Mouse (Mus musculus) embryonic facial prominence, embryonic 13.5 days (tissue): ENCODE measurements around the gene Ttc7. TPM values are rescaled to one million over a fixed set of nuclear protein-coding genes. Genes with fewer than 3 reads are reported as not detected.
A peak's percentile ranks its signal among the peaks of the same experiment; 100 is the strongest.
"Not testable (repeated sequence)": the region's sequence is repeated elsewhere in the genome, so short reads cannot be mapped to it uniquely, and the experiment has no call there.

Experiments
- ATAC-seq: fragments of 200-750 bp; cut with Nextera tagmentation; 2 replicates; pipeline ENCODE4 v1.8.0; 2017; ENCODE audit warnings: low read depth; ENCODE audit not compliant: insufficient number of reproducible peaks, insufficient read depth, low FRiP score, low TSS enrichment
- H3K27ac ChIP-seq: fragments of 300-500 bp; sonication (generic); 2 replicates; pipeline ENCODE4 v1.5.1; 2015; ENCODE audit warnings: moderate library complexity, mild to moderate bottlenecking, inconsistent platforms
- H3K27me3 ChIP-seq: fragments of 300-500 bp; sonication (generic); 2 replicates; pipeline ENCODE4 v1.6.1; 2015; ENCODE audit warnings: mild to moderate bottlenecking, inconsistent platforms
- H3K36me3 ChIP-seq: fragments of 300-500 bp; sonication (generic); 2 replicates; pipeline ENCODE4 v1.6.1; 2015; ENCODE audit warnings: mild to moderate bottlenecking, inconsistent platforms
- H3K4me1 ChIP-seq: fragments of 300-500 bp; sonication (generic); 2 replicates; pipeline ENCODE4 v1.6.1; 2015; ENCODE audit warnings: inconsistent platforms
- H3K4me2 ChIP-seq: fragments of 300-500 bp; sonication (generic); 2 replicates; pipeline ENCODE4 v1.6.1; 2015; ENCODE audit warnings: moderate library complexity, mild to moderate bottlenecking, inconsistent platforms
- H3K4me3 ChIP-seq: fragments of 300-500 bp; sonication (generic); 2 replicates; pipeline ENCODE4 v1.5.1; 2015; ENCODE audit warnings: mild to moderate bottlenecking, inconsistent platforms
- H3K9ac ChIP-seq: fragments of 300-500 bp; sonication (generic); 2 replicates; pipeline ENCODE4 v1.6.1; 2015; ENCODE audit warnings: mild to moderate bottlenecking, inconsistent platforms
- H3K9me3 ChIP-seq: fragments of 300-500 bp; sonication (generic); 2 replicates; pipeline ENCODE4 v1.6.1; 2016; ENCODE audit warnings: inconsistent platforms
- WGBS: fragments of 180-500 bp; shearing (Covaris S2); methylation state at CpG from one replicate; pipeline ENCODE4 v1.1.7; 2015; ENCODE audit warnings: mixed read lengths; 5-methylcytosine and 5-hydroxymethylcytosine counted together
- polyA plus RNA-seq: library from polyadenylated mRNA; unstranded; fragments of >200 nt; fragmentation: Nextera tagmentation; extraction: Ambion mirVana; gene quantifications from 2 replicates; pipeline ENCODE4 v1.2.1, GENCODE M21; 2015

Gene Ttc7
- polyA plus RNA-seq, 1 experiment from 2014 or later = 7.2 TPM

GRCm38 (mm10) chr17:87288131-87288530 lies 5.4 kb downstream of the Ttc7 start:
- Histone ChIP-seq H3K4me1 (peaks cover 36% of the 10 kb centered on the region), H3K9me3 (no peaks in the 10 kb centered on the region), H3K4me3 (no peak overlapping the region), H3K27me3 (peaks cover 44% of the 10 kb centered on the region), H3K27ac (0 out of 2 replicates have a peak overlapping the region, but pooled peaks have one; percentile 8), H3K36me3 (0 out of 2 replicates have a peak, but pooled peaks cover 3% of the 10 kb centered on the region), H3K9ac (peak overlapping the region; percentile 32; the same call in 1 of the 2 replicates), H3K4me2 (no peak overlapping the region)
- no peak for ATAC-seq
- 31% methylated on average over 12 of the region's 12 CpGs for WGBS

- no peak overlapping the region for H3K9ac ChIP-seq
- H3K36me3 ChIP-seq = 0 out of 2 replicates have a peak, but pooled peaks cover 4% of the 10 kb centered on the region
- H3K9me3 ChIP-seq = no peaks in the 10 kb centered on the region
- H3K27me3 ChIP-seq = peaks cover 32% of the 10 kb centered on the region
- peaks cover 24% of the 10 kb centered on the region for H3K4me1 ChIP-seq
- 69% methylated on average over 5 of the region's 5 CpGs for WGBS
- H3K27ac ChIP-seq = no peak overlapping the region
- no peak overlapping the region for H3K4me3 ChIP-seq
- H3K4me2 ChIP-seq = no peak overlapping the region
- no peak for ATAC-seq
Observed at GRCm38 (mm10) chr17:87289367-87289766, 6.7 kb downstream of the Ttc7 start.

DNA sequence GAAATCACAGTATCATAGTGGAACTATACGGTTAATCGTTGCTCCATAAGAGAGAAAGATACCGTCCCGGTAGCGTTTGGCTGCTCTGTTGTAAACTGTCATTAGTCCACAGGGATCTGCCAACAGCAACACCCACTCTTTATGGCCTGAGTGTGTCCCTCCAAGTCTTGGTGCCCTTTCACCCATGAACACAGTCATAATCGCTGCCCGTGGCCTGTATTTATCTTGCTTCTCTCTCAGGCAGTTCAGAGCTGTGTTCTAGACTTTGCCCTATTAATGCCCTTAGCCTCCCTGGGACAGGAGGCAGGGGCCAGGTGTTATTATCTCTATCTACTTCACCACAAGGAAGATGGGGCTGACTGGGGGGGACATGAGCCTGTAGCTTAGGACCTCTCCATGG lies 8.4 kb downstream of the Ttc7 start:
- WGBS = 96% methylated on average over 7 of the region's 7 CpGs
- Histone ChIP-seq H3K9ac (no peak overlapping the region), H3K9me3 (no peaks in the 10 kb centered on the region), H3K27me3 (peaks cover 17% of the 10 kb centered on the region; the same call in 1 of the 2 replicates), H3K4me3 (no peak overlapping the region), H3K36me3 (0 out of 2 replicates have a peak, but pooled peaks cover 4% of the 10 kb centered on the region), H3K4me1 (peaks cover 21% of the 10 kb centered on the region), H3K27ac (no peak overlapping the region), H3K4me2 (no peak overlapping the region)
- no peak for ATAC-seq

- Histone ChIP-seq H3K36me3 (0 out of 2 replicates have a peak, but pooled peaks cover 4% of the 10 kb centered on the region), H3K4me1 (peaks cover 14% of the 10 kb centered on the region), H3K4me3 (no peak overlapping the region), H3K27me3 (peaks cover 15% of the 10 kb centered on the region; the same call in 1 of the 2 replicates), H3K9me3 (no peaks in the 10 kb centered on the region), H3K4me2 (no peak overlapping the region), H3K9ac (no peak overlapping the region), H3K27ac (no peak overlapping the region)
- whole genome bisulfite sequencing = 87% methylated on average over 5 of the region's 5 CpGs
- ATAC-seq = no peak
Observed at GRCm38 (mm10) chr17:87291782-87292181, 9.1 kb downstream of the Ttc7 start.

DNA sequence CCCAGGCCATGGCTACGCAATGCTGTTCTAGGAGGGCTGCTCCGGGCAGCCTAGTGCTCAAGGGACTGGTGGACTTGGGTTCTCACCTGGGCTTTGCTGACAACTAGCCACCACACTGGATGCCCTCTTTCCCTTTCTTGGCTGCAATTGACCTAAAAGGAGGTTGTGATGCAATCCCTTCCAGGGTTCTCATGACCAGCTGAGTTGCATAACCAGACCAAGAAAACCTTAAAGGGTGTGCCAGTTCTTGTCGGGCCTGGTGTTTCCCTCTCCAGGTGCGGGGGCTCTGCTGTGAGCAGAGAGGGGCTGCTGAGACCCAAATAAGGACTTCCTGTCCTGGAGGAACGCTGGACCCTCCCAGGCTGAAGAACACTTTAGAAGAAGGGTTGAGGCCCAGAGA lies 10.4 kb downstream of the Ttc7 start:
- peaks cover 10% of the 10 kb centered on the region; the same call in 1 of the 2 replicates for H3K27me3 ChIP-seq
- no peak for ATAC-seq
- H3K9ac ChIP-seq = no peak overlapping the region
- H3K36me3 ChIP-seq = 0 out of 2 replicates have a peak, but pooled peaks cover 4% of the 10 kb centered on the region
- H3K4me1 ChIP-seq = peaks cover 4% of the 10 kb centered on the region
- WGBS = 82% methylated on average over 5 of the region's 5 CpGs
- no peaks in the 10 kb centered on the region for H3K9me3 ChIP-seq
- H3K27ac ChIP-seq = no peak overlapping the region
- no peak overlapping the region for H3K4me2 ChIP-seq
- H3K4me3 ChIP-seq = no peak overlapping the region

DNA sequence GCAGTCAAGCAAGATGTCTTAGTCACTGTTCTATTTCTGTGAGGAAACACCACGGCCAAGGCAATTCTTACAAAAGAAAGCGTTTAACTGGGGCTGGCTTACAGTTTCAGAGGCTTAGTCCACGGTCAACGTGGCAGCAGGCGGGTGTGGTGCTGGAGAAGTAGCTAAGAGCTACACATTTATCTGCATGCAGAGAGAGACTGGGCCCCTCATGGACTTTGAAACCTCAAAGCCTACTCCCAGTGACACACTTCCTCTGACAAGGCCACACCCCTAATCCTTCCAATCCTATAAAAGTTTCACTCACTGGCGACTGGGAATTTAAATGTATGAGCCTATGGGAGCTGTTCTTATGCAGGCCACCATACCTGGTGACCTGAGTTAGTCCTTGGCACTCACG lies 13.1 kb downstream of the Ttc7 start:
- H3K4me1 ChIP-seq = peaks cover 8% of the 10 kb centered on the region
- ATAC-seq = no peak
- H3K36me3 ChIP-seq = 0 out of 2 replicates have a peak, but pooled peaks cover 4% of the 10 kb centered on the region
- 87% methylated on average over 7 of the region's 7 CpGs for WGBS
- no peak overlapping the region for H3K27ac ChIP-seq
- no peaks in the 10 kb centered on the region for H3K27me3 ChIP-seq
- H3K4me2 ChIP-seq = no peak overlapping the region
- no peaks in the 10 kb centered on the region for H3K9me3 ChIP-seq
- no peak overlapping the region for H3K9ac ChIP-seq
- no peak overlapping the region for H3K4me3 ChIP-seq

GRCm38 (mm10) chr17:87296701-87297100 lies 14.0 kb downstream of the Ttc7 start:
- not testable (repeated sequence) for H3K4me1 ChIP-seq, H3K9me3 ChIP-seq, H3K4me3 ChIP-seq, H3K4me2 ChIP-seq, H3K36me3 ChIP-seq, H3K9ac ChIP-seq, H3K27ac ChIP-seq, ATAC-seq, H3K27me3 ChIP-seq
- WGBS = 79% methylated on average over 1 of the region's 1 CpGs

DNA sequence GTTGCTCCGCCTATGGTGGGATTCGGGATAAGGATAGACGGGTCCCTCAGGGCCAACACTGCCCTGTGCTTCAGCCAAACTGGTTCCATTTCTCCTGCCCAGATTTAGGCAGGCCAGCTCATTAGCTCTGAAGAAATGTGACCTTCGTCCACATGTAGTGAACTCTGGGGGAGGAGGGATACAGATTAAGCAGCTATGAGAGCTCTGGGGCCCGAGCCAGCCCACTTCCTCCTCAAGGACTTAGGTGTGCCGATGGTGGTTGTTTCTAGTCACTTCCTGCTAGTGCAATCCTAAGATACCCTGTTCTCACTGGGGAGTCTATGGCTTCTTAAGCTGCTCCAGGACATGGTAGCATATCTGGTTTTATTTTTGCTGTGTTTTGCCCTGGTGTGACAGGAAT lies 16.3 kb downstream of the Ttc7 start:
- Histone ChIP-seq H3K36me3 (no peaks in the 10 kb centered on the region), H3K9ac (no peak overlapping the region), H3K4me3 (no peak overlapping the region), H3K4me2 (no peak overlapping the region), H3K27me3 (no peaks in the 10 kb centered on the region), H3K27ac (no peak overlapping the region), H3K9me3 (no peaks in the 10 kb centered on the region), H3K4me1 (peaks cover 8% of the 10 kb centered on the region)
- WGBS = 66% methylated on average over 6 of the region's 6 CpGs
- no peak for ATAC-seq

DNA sequence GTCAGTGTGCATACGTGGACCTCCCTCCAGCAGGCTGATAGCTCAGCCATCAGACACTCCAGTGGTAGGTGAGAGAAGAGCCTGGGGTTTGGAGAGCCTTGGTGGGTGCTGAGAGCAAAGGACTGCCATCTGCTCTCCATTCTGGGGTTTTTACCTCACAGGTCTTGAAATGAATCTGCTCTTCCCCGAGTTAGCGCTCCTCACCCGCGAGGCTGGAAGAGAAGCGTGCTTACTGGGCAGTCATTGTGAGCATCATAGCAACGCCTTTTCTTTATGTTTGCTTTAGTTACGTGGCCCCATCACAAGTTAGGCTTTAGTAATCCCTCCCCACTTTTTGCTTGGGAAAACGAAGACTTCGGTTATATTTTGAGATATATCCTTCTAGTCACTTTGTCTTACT lies 17.7 kb downstream of the Ttc7 start:
- WGBS = 87% methylated on average over 10 of the region's 10 CpGs
- ATAC-seq = no peak

GRCm38 (mm10) chr17:87301607-87302006 lies 18.9 kb downstream of the Ttc7 start:
- H3K4me3 ChIP-seq, H3K36me3 ChIP-seq, ATAC-seq, H3K27ac ChIP-seq, H3K4me2 ChIP-seq, H3K9ac ChIP-seq, H3K4me1 ChIP-seq, H3K27me3 ChIP-seq, H3K9me3 ChIP-seq: not testable (repeated sequence)
- 91% methylated on average over 9 of the region's 9 CpGs for WGBS

More for the DNA sequence above, 17.7 kb downstream of the Ttc7 start:
- no peaks in the 10 kb centered on the region for H3K27me3 ChIP-seq
- no peak overlapping the region for H3K4me2 ChIP-seq
- no peaks in the 10 kb centered on the region for H3K36me3 ChIP-seq
- H3K4me3 ChIP-seq = no peak overlapping the region
- no peak overlapping the region for H3K27ac ChIP-seq
- peaks cover 8% of the 10 kb centered on the region for H3K4me1 ChIP-seq
- H3K9me3 ChIP-seq = no peaks in the 10 kb centered on the region
- no peak overlapping the region for H3K9ac ChIP-seq

GRCm38 (mm10) chr17:87302014-87302794 lies 19.5 kb downstream of the Ttc7 start:
- H3K9me3 ChIP-seq = no peaks in the 10 kb centered on the region
- 0 out of 2 replicates have a peak overlapping the region, but pooled peaks have one; percentile 3 for H3K27ac ChIP-seq
- no peak overlapping the region for H3K4me3 ChIP-seq
- H3K9ac ChIP-seq = no peak overlapping the region
- WGBS = 77% methylated on average over 13 of the region's 13 CpGs
- ATAC-seq = no peak
- H3K27me3 ChIP-seq = no peaks in the 10 kb centered on the region
- no peaks in the 10 kb centered on the region for H3K36me3 ChIP-seq
- H3K4me1 ChIP-seq = peaks cover 12% of the 10 kb centered on the region
- no peak overlapping the region for H3K4me2 ChIP-seq
